Mouse (Mus musculus) heart, embryonic 14.5 days (tissue): Measurements from ENCODE around the gene 3110070M22Rik. TPM values are rescaled to one million over a fixed set of nuclear protein-coding genes. Genes with fewer than 3 reads are reported as not detected.

Experiments
- ATAC-seq: fragments of 200-750 bp; cut with Nextera tagmentation; 2 replicates; pipeline ENCODE4 v1.8.0; 2017; ENCODE audit warnings: low read depth, moderate TSS enrichment; ENCODE audit not compliant: insufficient number of reproducible peaks, insufficient read depth, low FRiP score
- H3K27ac ChIP-seq, 2 experiments: fragments of 200-500 bp in 1 of 2; fragments of 300-500 bp in 1 of 2; sonication (generic) in 1 of 2; replicated peaks in 1 of 2; 2 replicates each; pipeline ENCODE4 v1.5.1; 2012 to 2014; ENCODE audit warnings: low read depth in 2 of 2, low read length in 2 of 2, control low read depth in 1 of 2, mild to moderate bottlenecking in 1 of 2, mixed read lengths in 1 of 2; ENCODE audit not compliant: control insufficient read depth in 1 of 2, insufficient read depth in 1 of 2
- H3K27me3 ChIP-seq: fragments of 300-500 bp; sonication (generic); 2 replicates; pipeline ENCODE4 v1.6.1; 2014; ENCODE audit warnings: mild to moderate bottlenecking, low read length, control low read depth; ENCODE audit not compliant: control insufficient read depth, insufficient read depth
- H3K36me3 ChIP-seq: fragments of 300-500 bp; sonication (generic); 2 replicates; pipeline ENCODE4 v1.6.1; 2014; ENCODE audit warnings: mild to moderate bottlenecking, control low read depth, low read length, mixed read lengths; ENCODE audit not compliant: control insufficient read depth, insufficient read depth
- H3K4me1 ChIP-seq, 2 experiments: fragments of 200-500 bp in 1 of 2; fragments of 300-500 bp in 1 of 2; sonication (generic) in 1 of 2; 2 replicates each; pipeline ENCODE4 v1.6.1; 2012 to 2014; ENCODE audit warnings: low read length in 2 of 2, control low read depth in 1 of 2, mixed read lengths in 1 of 2; ENCODE audit not compliant: control insufficient read depth in 2 of 2, insufficient read depth in 2 of 2
- H3K4me2 ChIP-seq: fragments of 300-500 bp; sonication (generic); 2 replicates; pipeline ENCODE4 v1.6.1; 2014; ENCODE audit warnings: mild to moderate bottlenecking, low read length
- H3K4me3 ChIP-seq, 2 experiments: fragments of 200-500 bp in 1 of 2; fragments of 300-500 bp in 1 of 2; sonication (generic) in 1 of 2; 2 replicates each; pipeline ENCODE4 v1.5.1; 2012 to 2014; ENCODE audit warnings: low read length in 2 of 2, mild to moderate bottlenecking in 2 of 2, control low read depth in 1 of 2, low read depth in 1 of 2, moderate library complexity in 1 of 2; ENCODE audit not compliant: control insufficient read depth in 1 of 2, insufficient read depth in 1 of 2
- H3K9ac ChIP-seq: fragments of 300-500 bp; sonication (generic); 2 replicates; pipeline ENCODE4 v1.6.1; 2014; ENCODE audit warnings: mild to moderate bottlenecking, low read length
- H3K9me3 ChIP-seq: fragments of 300-500 bp; sonication (generic); 2 replicates; pipeline ENCODE4 v1.6.1; 2016; ENCODE audit warnings: low read length, control low read depth; ENCODE audit not compliant: control insufficient read depth
- WGBS: fragments of 180-500 bp; shearing (Covaris S2); extraction: QIAGEN DNeasy Blood & Tissue Kit; methylation state at CpG from one replicate; pipeline ENCODE4 v1.1.7; 2014; 5-methylcytosine and 5-hydroxymethylcytosine counted together
- polyA plus RNA-seq: library from polyadenylated mRNA; unstranded; fragments of >200 nt; fragmentation: Nextera tagmentation; extraction: Ambion mirVana; gene quantifications from 2 replicates; pipeline ENCODE4 v1.2.1, GENCODE M21; 2014

Gene 3110070M22Rik
- polyA plus RNA-seq, 1 experiment from 2014 or later, result 0.77 TPM

- Histone ChIP-seq H3K4me3 (peak overlapping the region; percentile 69 to 84), H3K9me3 (no peaks in the 10 kb centered on the region), H3K4me1 (peaks cover 3 to 8% of the 10 kb centered on the region in 2 experiments), H3K9ac (peak overlapping the region; percentile 89), H3K27me3 (no peaks in the 10 kb centered on the region), H3K4me2 (peak overlapping the region; percentile 91), H3K27ac (peak overlapping the region; percentile 36 to 75), H3K36me3 (peaks cover 32% of the 10 kb centered on the region)
- ATAC-seq, result no peak
- WGBS, result 9% methylated on average over 10 of the region's 10 CpGs
Observed at GRCm38 (mm10) chr13:119461900-119462595, 26.1 kb downstream of the 3110070M22Rik start.

DNA sequence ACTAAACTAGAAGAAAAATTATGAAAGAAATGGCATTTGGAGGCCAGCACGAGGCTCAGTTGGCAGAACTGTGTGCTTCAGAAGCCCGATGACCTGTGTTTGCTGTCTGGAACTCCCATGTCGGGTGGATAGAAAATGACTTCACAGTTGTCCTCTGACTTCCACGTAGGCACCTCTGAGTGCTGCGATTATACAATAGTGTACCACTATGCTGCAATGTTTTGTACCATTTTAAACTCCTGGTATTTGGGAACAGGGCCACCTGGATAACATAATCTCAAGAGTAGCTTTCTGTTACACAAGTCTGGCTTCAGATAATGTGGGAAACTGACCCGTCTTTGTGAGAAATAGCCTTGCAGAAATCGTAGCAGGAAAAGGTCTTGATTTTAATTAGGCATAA is 31.8 kb downstream of the 3110070M22Rik start:
- Histone ChIP-seq H3K4me3 (no peak overlapping the region), H3K36me3 (peaks cover 68% of the 10 kb centered on the region), H3K27me3 (no peaks in the 10 kb centered on the region), H3K4me2 (no peak overlapping the region), H3K4me1 (no peaks in the 10 kb centered on the region), H3K9ac (no peak overlapping the region), H3K9me3 (no peaks in the 10 kb centered on the region), H3K27ac (no peak overlapping the region)
- WGBS, result 85% methylated on average over 7 of the region's 7 CpGs
- no peak for ATAC-seq

GRCm38 (mm10) chr13:119455082-119455481 is 33.1 kb downstream of the 3110070M22Rik start:
- Histone ChIP-seq H3K9ac (no peak overlapping the region), H3K4me2 (no peak overlapping the region), H3K36me3 (peaks cover 81% of the 10 kb centered on the region), H3K4me3 (no peak overlapping the region), H3K27me3 (no peaks in the 10 kb centered on the region), H3K4me1 (no peaks in the 10 kb centered on the region), H3K9me3 (0 out of 2 replicates have a peak, but pooled peaks cover 2% of the 10 kb centered on the region), H3K27ac (no peak overlapping the region)
- ATAC-seq, result no peak

- Histone ChIP-seq H3K9me3 (0 out of 2 replicates have a peak, but pooled peaks cover 2% of the 10 kb centered on the region), H3K27ac (no peak overlapping the region), H3K4me2 (no peak overlapping the region), H3K4me3 (no peak overlapping the region), H3K9ac (no peak overlapping the region), H3K27me3 (no peaks in the 10 kb centered on the region), H3K36me3 (peaks cover 76% of the 10 kb centered on the region), H3K4me1 (no peaks in the 10 kb centered on the region)
- no peak for ATAC-seq
- 90% methylated on average over 4 of the region's 4 CpGs for WGBS
Observed at GRCm38 (mm10) chr13:119453563-119453962, 34.6 kb downstream of the 3110070M22Rik start.

DNA sequence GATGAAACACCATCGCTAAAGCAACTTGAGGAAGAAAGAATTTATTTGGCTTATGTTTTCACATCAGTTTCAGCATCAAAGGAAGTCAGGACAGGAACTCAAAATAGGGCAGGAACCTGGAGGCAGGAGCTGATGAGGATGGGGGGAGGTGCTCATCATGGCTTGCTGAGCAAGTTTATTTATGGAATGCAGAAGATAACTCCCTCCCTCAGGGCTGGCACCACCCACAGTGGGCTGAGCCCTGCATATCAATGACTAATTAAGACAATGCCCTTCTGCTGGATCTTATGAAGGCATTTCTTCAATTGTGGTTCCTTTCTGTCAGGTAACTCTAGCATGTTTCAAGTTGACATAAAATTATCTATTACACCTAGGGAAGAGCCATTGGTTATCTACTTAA is 45.9 kb downstream of the 3110070M22Rik start:
- Histone ChIP-seq H3K4me3 (no peak overlapping the region), H3K36me3 (peaks cover 85% of the 10 kb centered on the region), H3K4me2 (no peak overlapping the region), H3K4me1 (no peaks in the 10 kb centered on the region), H3K27me3 (no peaks in the 10 kb centered on the region), H3K9ac (no peak overlapping the region), H3K27ac (no peak overlapping the region), H3K9me3 (no peaks in the 10 kb centered on the region)
- WGBS, result 77% methylated on average over 1 of the region's 1 CpGs
- no peak for ATAC-seq

Other genes with a start within 250 kb of the 3110070M22Rik start
- gene Paip1, start 59.8 kb downstream of the 3110070M22Rik start, polyA plus RNA-seq, result 29.9 and 32.3 TPM in 2 replicates
- 44.4 and 45.3 TPM in 2 replicates for gene 4833420G17Rik, start 25.6 kb downstream of the 3110070M22Rik start, polyA plus RNA-seq
- gene Tmem267, start 344 bp downstream of the 3110070M22Rik start, polyA plus RNA-seq, result 1.7 and 2.4 TPM in 2 replicates
- gene Ccl28, start 135.4 kb upstream of the 3110070M22Rik start, polyA plus RNA-seq, result not detected in 2 replicates
- 76.9 and 89.2 TPM in 2 replicates for gene Hmgcs1, start 202.0 kb upstream of the 3110070M22Rik start, polyA plus RNA-seq